Mouse (Mus musculus): ENCODE measurements around the gene Olfr1340.

GRCm38 (mm10) chr4:118719838-118720237 is at the start of gene Olfr1340:
- TF ChIP-seq CTCF (IDR thresholded peaks at IDR 0.05; ENCODE audit: borderline replicate concordance, extremely low read depth, insufficient read depth, insufficient read length) (no peak), POLR2A (IDR thresholded peaks at IDR 0.05; ENCODE audit: borderline replicate concordance, extremely low read depth, insufficient read depth, insufficient read length, poor library complexity, severe bottlenecking) (no peak)

All from brain, embryonic 14.5 days (tissue).